In the genomic region with DNA sequence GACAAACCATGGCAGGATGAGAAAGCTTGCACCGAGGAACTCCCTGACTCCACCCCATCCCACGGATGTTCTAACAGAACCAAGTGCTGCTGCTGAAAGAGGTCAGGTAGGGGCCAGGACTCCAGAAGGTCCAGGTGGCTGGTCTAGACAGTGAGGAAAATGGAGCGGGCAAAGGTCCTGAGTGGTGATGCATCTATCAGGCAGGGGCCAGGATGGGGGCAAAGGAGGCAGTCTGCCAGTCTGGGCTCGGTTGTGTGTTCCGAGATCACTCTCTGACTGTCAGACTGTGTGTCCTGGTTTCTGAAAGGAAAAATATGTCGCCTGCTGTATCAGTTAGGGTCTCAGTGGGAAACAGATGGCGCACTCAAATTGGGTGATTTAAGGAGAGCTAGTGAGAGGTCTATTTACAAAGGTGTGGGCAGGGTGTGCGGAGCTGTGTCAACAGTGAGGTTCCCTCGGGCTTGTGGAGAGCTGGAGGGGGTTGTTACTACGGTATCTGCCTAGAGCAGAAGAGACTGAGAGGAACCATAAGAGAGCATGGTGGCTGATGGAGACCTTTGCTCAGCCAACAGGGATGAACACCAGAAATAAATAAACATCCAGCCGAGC, we compare ENCODE assay signal across 11 mouse cellular contexts.
DNase-seq lines count a peak whose midpoint lies in the region; TF ChIP-seq lines count a peak whose summit lies in the region.
"Had no signal": no experiment of that assay in that cellular context is flagged by ENCODE, and none has a peak within 500 bp of the region (broad histone marks: within the 10 kb centered on the region; RNA-seq: fewer than 3 reads in every experiment).

No protein-coding gene starts in this region.

- H3K4me1 ChIP-seq in cerebellum, adult 2 months (ENCODE audit: control insufficient read depth, insufficient read depth, low read length) = no peaks in the 10 kb centered on the region

- 17% methylated on average over 11 of the region's 11 CpGs for WGBS in cerebellum, adult 2 months

- H3K27me3 ChIP-seq in cerebellum, adult 2 months (ENCODE audit: control insufficient read depth, insufficient read depth, low read length) = no peaks in the 10 kb centered on the region

- no peak for TF ChIP-seq CTCF in cerebellum, adult 2 months (IDR thresholded peaks at IDR 0.05; ENCODE audit: borderline replicate concordance, insufficient read depth, low read depth, low read length)

- H3K27ac ChIP-seq in cerebellum, adult 2 months (ENCODE audit: insufficient read depth, low read length) = no peak overlapping the region

- peak; percentile 11 to 13 for DNase-seq in cerebellum, adult 2 months
- DNase-seq in cerebellum, adult 18-20 months = no peak
- DNase-seq in layer of hippocampus, adult 18-20 months (ENCODE audit: low spot score in 2 of 2) = peak; percentile 10 to 19
- DNase-seq in layer of hippocampus, postnatal 10 days (ENCODE audit: low spot score in 2 of 2) = no peak
- peak; percentile 39 to 72 for DNase-seq in right cerebral cortex, postnatal 10 days (ENCODE audit: low spot score in 2 of 2)
- no peak for DNase-seq in right cerebral cortex, postnatal 25 days
- DNase-seq in gastrocnemius, adult 8-10 months (ENCODE audit: low spot score in 2 of 2) = no peak
- no peak for DNase-seq in gastrocnemius, postnatal 14 days
- DNase-seq: heart, postnatal 14 days; kidney, adult 9 months; thymus, postnatal 25 days had no signal

- intact Hi-C loops in gastrocnemius, postnatal 14 days (cut with DNase I; ENCODE audit: low total_unique reads) = no loop called here

- no peak for TF ChIP-seq POLR2A in cerebellum, adult 2 months (IDR thresholded peaks at IDR 0.05; ENCODE audit: borderline replicate concordance, insufficient read depth, low read length)

- no peak overlapping the region for H3K4me3 ChIP-seq in cerebellum, adult 2 months (replicated peaks; ENCODE audit: insufficient read depth, low read depth, low read length)

Comparison
In these comparisons a context has a peak if more than half of its experiments do, and no peak if none do; other contexts are left out.
1. DNase-seq: peak in cerebellum, adult 2 months (2 of 2), layer of hippocampus, adult 18-20 months (2 of 2) and right cerebral cortex, postnatal 10 days (2 of 2); none in cerebellum, adult 18-20 months (0 of 2), layer of hippocampus, postnatal 10 days (0 of 2), right cerebral cortex, postnatal 25 days (single experiment), gastrocnemius, adult 8-10 months (0 of 2) and gastrocnemius, postnatal 14 days (single experiment).